Mouse (Mus musculus): ENCODE data around the gene Tcte1.

- TF ChIP-seq GATA1 (IDR thresholded peaks at IDR 0.05; ENCODE audit: borderline replicate concordance, low read length) (no peak), FLI1 (IDR thresholded peaks at IDR 0.05; ENCODE audit: low read length) (no peak)
Measured at GRCm38 (mm10) chr17:45545278-45545961, 22.2 kb downstream of the Tcte1 start.

All from megakaryocyte, embryonic 14.5 days (primary cell).